Mouse (Mus musculus) splenic B cell, adult 2 months (primary cell): Measurements from ENCODE around the gene Msh6.
"Not testable (repeated sequence)": the region's sequence is repeated elsewhere in the genome, so short reads cannot be mapped to it uniquely, and the experiment has no call there.

ENCODE experiments used
- DNase-seq: peaks from one replicate; pipeline ENCODE4 v3.0.0-alpha.2; 2011; ENCODE audit warnings: low read depth, low spot score
- H3K27me3 ChIP-seq: 2 replicates; pipeline ENCODE4 v1.6.1; 2012; ENCODE audit warnings: mild to moderate bottlenecking, low read length, moderate library complexity, mixed read lengths; ENCODE audit not compliant: control insufficient read depth, poor library complexity, insufficient read depth, severe bottlenecking
- H3K36me3 ChIP-seq: 2 replicates; pipeline ENCODE4 v1.6.1; 2012; ENCODE audit warnings: mild to moderate bottlenecking, low read length, moderate library complexity, mixed read lengths; ENCODE audit not compliant: control insufficient read depth, poor library complexity, insufficient read depth, severe bottlenecking

Msh6 gene

GRCm38 (mm10) chr17:87972856-87973255, 2.0 kb upstream of the Msh6 start:
- no peaks in the 10 kb centered on the region for H3K27me3 ChIP-seq
- no peak for DNase-seq

DNA sequence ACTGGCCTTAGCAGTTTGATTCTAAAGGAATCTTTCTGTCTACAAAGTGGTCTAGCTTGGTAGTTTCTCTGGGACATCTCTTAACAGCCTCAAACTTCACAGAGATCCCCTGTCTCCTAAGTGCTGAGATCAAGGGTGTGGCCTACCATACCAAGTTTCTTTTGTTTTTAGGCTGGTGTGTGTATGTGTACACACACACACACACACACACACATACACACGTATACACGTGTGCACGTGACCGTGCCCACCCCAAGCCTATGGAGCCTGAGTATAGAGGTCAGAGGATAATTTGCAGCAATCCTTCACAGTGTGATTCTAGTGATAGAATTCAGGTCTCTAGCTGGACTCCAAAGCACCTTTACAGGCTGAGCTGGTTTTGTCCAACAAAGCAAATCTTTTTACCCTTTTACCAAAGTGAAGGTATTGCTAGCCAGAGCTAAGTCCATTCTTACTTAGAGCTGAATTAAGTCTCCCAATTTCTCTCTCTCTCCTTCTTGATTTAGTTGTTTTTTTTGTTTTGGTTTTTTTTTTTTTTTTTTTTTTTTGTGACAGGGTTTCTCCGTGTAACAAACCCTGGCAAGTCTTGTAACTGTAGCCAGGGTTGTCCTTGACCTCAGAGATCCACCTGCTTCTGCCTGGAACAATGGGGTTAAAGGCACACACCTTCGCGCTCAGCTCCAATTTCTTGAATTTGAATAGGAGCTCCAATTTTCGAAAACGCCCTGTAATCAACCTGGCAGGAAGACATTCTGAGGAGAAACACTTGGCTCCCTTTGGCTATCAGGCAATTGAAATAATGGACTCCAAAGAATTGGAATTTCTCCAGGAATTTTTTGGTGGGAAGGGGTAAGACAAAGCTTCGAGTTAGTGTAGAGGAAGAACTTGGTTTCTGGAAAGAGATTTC, 1.3 kb upstream of the Msh6 start:
- Histone ChIP-seq H3K36me3 (no peaks in the 10 kb centered on the region), H3K27me3 (no peaks in the 10 kb centered on the region)
- DNase-seq = no peak

More at GRCm38 (mm10) chr17:87972856-87973255, 2.0 kb upstream of the Msh6 start:
- H3K36me3 ChIP-seq = no peaks in the 10 kb centered on the region

- H3K27me3 ChIP-seq = no peaks in the 10 kb centered on the region
- peak; percentile 52 for DNase-seq
- H3K36me3 ChIP-seq = no peaks in the 10 kb centered on the region; the same call in 1 of the 2 replicates
Observed at GRCm38 (mm10) chr17:87975229-87975853, 479 bp downstream of the Msh6 start.

GRCm38 (mm10) chr17:87976154-87976806, 1.4 kb downstream of the Msh6 start:
- DNase-seq = no peak
- no peaks in the 10 kb centered on the region for H3K27me3 ChIP-seq
- H3K36me3 ChIP-seq = no peaks in the 10 kb centered on the region; the same call in 1 of the 2 replicates

GRCm38 (mm10) chr17:87976927-87977326, 2.1 kb downstream of the Msh6 start:
- H3K36me3 ChIP-seq, H3K27me3 ChIP-seq, DNase-seq: not testable (repeated sequence)

- DNase-seq, H3K36me3 ChIP-seq, H3K27me3 ChIP-seq: not testable (repeated sequence)
Observed at GRCm38 (mm10) chr17:87979696-87980095, 4.8 kb downstream of the Msh6 start.

DNA sequence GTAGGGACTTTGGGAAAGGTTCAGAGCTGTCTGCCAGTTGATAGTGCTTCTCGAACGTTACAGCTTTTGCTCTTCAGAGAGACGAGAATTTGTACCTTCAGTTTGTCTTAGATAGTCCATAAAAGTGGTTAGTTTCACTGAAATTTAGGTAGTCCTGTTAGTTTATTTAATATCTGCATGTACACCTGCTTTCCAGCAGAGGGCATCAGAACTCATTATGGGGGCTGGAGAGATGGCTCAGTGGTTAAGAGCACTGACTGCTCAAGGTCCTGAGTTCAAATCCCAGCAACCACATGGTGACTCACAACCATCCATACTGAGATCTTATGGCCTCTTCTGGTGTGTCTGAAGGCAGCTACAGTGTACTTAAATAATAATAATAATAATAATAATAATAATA, 7.2 kb downstream of the Msh6 start:
- H3K27me3 ChIP-seq = no peaks in the 10 kb centered on the region
- peak; percentile 42 for DNase-seq
- H3K36me3 ChIP-seq = peaks cover 3% of the 10 kb centered on the region

- Histone ChIP-seq H3K27me3 (no peaks in the 10 kb centered on the region), H3K36me3 (peaks cover 4% of the 10 kb centered on the region)
- DNase-seq = no peak
Observed at GRCm38 (mm10) chr17:87983313-87983712, 8.5 kb downstream of the Msh6 start.

DNA sequence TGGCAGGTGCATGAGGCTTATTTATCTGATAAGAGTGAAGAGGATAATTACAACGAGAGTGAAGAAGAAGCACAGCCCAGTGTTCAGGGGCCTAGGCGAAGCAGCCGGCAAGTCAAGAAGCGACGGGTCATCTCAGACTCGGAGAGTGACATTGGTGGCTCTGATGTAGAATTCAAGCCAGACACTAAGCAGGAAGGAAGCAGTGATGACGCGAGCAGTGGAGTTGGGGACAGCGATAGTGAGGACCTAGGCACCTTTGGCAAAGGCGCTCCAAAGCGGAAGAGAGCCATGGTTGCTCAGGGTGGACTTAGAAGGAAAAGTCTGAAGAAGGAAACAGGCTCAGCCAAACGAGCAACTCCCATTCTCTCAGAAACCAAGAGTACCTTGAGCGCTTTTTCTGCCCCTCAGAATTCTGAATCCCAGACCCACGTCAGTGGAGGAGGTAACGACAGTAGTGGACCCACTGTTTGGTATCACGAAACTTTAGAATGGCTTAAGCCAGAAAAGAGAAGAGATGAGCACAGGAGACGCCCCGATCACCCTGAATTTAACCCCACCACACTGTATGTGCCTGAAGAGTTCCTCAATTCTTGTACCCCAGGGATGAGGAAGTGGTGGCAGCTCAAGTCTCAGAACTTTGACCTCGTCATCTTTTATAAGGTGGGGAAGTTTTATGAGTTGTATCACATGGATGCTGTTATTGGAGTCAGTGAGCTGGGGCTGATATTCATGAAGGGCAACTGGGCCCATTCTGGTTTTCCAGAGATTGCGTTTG, 9.8 kb downstream of the Msh6 start:
- Histone ChIP-seq H3K27me3 (no peaks in the 10 kb centered on the region), H3K36me3 (peaks cover 6% of the 10 kb centered on the region; the same call in 1 of the 2 replicates)
- peak; percentile 32 for DNase-seq

DNA sequence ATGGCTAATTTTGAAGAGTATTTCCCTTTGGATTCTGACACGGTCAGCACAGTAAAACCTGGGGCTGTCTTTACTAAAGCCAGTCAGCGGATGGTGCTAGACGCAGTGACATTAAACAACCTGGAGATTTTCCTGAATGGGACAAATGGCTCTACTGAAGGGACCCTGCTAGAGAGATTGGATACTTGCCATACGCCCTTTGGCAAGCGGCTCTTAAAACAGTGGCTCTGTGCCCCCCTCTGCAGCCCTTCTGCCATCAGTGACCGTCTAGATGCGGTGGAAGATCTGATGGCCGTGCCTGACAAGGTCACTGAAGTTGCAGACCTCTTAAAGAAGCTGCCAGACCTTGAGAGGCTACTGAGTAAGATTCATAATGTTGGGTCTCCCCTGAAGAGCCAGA, 11.1 kb downstream of the Msh6 start:
- peaks cover 7% of the 10 kb centered on the region; the same call in 1 of the 2 replicates for H3K36me3 ChIP-seq
- no peak for DNase-seq
- H3K27me3 ChIP-seq = no peaks in the 10 kb centered on the region

DNA sequence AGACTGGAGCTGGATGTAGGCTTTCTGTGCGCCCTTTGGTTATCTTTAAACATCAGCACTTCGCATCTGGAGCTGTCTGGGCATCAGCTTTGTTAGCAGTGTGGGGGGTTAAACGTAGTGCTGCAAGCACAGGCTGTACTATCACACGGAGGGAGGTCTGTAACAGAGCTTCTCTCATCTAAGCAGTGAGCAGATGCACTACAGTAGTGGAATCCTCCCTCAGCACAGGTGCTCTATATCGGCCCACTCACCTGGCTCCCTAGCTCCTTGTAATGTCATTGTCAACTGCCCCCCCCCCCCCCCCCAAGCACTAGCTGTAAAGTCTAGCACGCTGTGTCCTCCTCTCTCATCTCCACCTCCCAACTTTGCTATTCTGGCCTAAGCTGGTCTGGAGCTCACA, 12.6 kb downstream of the Msh6 start:
- peaks cover 9% of the 10 kb centered on the region; the same call in 1 of the 2 replicates for H3K36me3 ChIP-seq
- H3K27me3 ChIP-seq = no peaks in the 10 kb centered on the region
- DNase-seq = no peak

GRCm38 (mm10) chr17:87992154-87992553, 17.3 kb downstream of the Msh6 start:
- Histone ChIP-seq H3K27me3 (no peaks in the 10 kb centered on the region), H3K36me3 (peaks cover 13% of the 10 kb centered on the region)
- DNase-seq = no peak

GRCm38 (mm10) chr17:87993338-87993737, 18.5 kb downstream of the Msh6 start:
- peaks cover 17% of the 10 kb centered on the region for H3K36me3 ChIP-seq
- H3K27me3 ChIP-seq = no peaks in the 10 kb centered on the region
- DNase-seq = no peak

DNA sequence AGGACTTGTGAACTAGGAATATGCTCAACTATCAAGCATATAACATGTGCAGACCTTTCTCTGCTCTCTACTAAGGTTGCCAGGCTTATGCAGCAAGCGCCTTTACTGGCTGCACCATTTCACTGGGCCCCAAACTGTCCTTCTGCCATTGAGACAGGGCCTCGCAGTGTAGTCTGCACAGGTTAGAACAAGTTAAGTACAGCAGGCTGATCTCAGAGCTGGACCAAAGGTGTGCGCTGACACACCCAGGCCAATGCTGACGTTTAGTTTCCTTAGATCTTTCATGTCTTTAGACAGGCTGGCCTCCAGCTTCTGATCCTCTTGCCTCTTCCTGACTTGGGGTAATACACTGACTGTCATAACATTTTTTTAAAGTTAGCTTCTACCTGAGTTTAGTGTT, 22.9 kb downstream of the Msh6 start:
- DNase-seq = no peak
- Histone ChIP-seq H3K27me3 (no peaks in the 10 kb centered on the region), H3K36me3 (peaks cover 16% of the 10 kb centered on the region)
